Mouse (Mus musculus) right cerebral cortex, adult 18-20 months (tissue): ENCODE measurements around the gene Gm47955.
"Not testable (repeated sequence)": the region's sequence is repeated elsewhere in the genome, so short reads cannot be mapped to it uniquely, and the experiment has no call there.

Experiments used
- DNase-seq: peaks from one replicate; pipeline ENCODE4 v3.0.0; 2022; ENCODE audit warnings: mixed read lengths

The Gm47955 gene

GRCm38 (mm10) chr1:83000306-83000705, 40.2 kb downstream of the Gm47955 start, which contains the start of gene Gm47959:
Gm47959 (plus strand) TSS chr1:83000548.
- not testable (repeated sequence) for DNase-seq

DNA sequence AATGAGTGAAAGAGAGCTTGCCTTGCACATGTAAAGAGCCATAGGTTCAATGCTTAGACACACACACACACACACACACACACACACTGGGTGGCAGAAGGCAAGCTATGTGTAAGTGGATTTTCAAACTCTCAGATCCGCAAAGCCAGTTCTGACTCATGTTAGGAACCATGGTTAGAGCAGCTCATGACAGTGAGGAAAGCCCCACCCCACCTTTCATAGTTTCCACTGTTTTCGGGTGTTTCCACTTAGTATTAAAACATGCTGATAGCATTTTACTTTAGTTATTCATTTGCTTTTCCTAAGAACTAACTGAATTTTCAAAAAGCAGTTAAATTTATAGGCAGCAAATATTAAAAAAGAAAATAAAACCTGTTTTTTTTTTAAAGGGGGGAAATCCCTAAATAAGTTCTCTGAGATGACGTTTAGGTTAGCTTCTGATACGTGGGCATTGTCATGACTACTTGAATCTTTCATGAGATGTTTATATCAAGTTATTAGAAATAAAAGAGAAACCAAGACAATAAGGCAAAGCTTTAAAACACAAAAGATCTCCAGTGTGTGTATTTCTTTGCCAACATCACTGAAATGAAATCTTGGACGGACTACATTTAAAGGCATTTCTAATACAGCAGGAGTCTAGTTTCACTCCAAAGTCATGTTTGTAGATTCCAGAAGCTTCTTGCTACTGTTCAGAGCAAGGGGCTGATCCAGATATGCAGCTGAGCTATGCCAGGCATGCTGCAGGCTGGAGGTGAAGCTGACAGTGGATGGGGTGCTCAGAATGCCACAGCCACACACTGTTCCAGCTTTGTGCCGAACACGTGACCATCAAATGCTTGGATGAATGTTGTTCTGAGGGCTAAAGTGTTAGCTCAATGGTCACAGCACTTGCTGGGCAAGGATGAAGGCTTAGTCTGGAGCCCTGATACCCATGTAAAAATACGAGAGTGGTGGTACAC, 46.4 kb downstream of the Gm47955 start:
- DNase-seq: no peak

DNA sequence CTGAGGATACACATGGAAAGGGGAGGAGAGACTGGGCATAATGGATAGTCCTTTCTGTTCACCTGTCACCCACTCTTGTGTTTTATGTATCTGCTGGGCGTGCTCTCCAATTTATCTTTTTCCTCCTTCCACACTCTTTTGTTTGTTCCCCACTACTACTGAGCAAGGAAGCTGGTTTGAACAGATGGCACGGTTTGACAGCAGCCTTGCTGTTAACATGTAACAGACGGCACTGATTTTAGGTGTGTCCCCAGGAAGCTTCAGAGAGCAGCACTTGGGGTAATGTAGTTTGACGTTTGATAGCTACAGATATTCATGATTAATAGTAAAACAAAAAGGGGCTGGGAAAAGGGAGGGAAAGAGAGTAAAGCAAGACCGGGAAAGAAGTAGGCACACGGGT, 47.4 kb downstream of the Gm47955 start:
- no peak for DNase-seq
